Mouse (Mus musculus): ENCODE measurements around the gene Prap1.
A peak's percentile ranks its signal among the peaks of the same experiment; 100 is the strongest.
"Not testable (repeated sequence)": the region's sequence is repeated elsewhere in the genome, so short reads cannot be mapped to it uniquely, and the experiment has no call there.

Gene Prap1

GRCm38 (mm10) chr7:140090601-140091000 lies 2.6 kb upstream of the Prap1 start:
- no peak for DNase-seq

DNA sequence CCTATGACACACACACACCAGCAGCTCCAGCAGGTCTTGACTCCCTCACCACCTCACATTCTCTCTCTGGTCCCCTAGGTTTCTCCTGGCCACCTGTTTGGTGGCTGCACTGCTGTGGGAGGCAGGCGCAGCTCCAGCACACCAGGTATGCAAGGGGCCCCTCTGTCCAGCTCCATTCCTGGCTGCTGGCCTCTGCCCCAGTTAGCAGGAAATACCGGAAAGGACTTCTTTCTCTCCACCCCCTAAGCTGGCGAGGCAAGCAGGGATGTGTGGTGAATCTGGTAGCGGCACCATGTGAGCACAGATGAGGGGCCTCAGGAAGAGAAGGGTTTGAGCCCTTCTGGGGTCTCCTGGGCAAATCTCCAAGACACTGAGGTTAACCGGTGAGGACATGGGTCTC lies 1.8 kb downstream of the Prap1 start:
- no peak for DNase-seq

DNA sequence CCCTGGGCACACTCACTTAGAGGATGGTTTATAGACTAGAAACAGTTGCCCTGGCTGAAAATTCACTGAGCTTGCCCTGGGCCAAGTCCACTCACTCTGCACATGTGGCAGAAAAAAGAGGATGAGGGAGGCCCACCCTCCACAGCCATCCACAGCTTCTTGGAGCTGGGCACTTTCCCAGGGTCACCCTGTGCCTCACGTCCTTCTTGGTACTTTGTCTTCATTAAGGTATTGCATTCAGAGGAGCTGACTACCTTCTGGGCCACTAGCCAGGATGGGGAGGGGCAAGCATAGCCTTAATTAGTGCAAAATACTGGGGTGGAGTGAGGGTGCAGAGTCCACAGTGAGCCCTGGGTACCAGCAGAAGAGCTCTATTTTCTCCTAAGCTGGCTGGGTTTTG lies 2.4 kb downstream of the Prap1 start:
- no peak for DNase-seq

- DNase-seq, result no peak
Measured at GRCm38 (mm10) chr7:140096055-140096454, 2.9 kb downstream of the Prap1 start.

- no peak for DNase-seq
Measured at GRCm38 (mm10) chr7:140098466-140098865, 5.3 kb downstream of the Prap1 start.

- no peak for DNase-seq
Measured at GRCm38 (mm10) chr7:140101498-140101897, 8.3 kb downstream of the Prap1 start.

GRCm38 (mm10) chr7:140101993-140102860 lies 9.0 kb downstream of the Prap1 start, which contains the start of gene Fuom:
TSS of gene Fuom (minus strand) at chr7:140102441.
- peak; percentile 92 for DNase-seq

DNA sequence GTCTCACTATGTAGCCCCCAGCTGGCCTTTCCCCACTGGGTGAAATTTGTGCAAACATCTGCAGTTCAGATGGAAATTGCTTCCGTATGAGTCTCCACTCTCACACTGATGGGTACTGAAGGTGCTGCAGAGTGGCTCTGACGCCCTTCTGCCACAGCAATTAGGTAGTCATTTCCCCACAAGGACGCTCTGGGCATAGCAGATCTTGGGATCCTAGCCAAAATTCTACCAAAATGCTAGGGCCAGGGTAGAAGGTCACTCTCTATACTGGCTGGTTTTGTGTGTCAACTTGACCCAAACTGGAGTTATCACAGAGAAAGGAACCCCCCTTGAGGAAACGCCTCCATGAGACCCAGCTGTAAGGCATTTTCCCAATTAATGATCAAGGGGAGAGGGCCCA lies 10.8 kb downstream of the Prap1 start:
- no peak for DNase-seq

- no peak for DNase-seq
Measured at GRCm38 (mm10) chr7:140111943-140112342, 18.7 kb downstream of the Prap1 start.

GRCm38 (mm10) chr7:140115583-140116328 lies 22.6 kb downstream of the Prap1 start, which contains the start of gene Paox:
TSS of gene Paox (plus strand) at chr7:140115799.
- peak; percentile 76 for DNase-seq

DNA sequence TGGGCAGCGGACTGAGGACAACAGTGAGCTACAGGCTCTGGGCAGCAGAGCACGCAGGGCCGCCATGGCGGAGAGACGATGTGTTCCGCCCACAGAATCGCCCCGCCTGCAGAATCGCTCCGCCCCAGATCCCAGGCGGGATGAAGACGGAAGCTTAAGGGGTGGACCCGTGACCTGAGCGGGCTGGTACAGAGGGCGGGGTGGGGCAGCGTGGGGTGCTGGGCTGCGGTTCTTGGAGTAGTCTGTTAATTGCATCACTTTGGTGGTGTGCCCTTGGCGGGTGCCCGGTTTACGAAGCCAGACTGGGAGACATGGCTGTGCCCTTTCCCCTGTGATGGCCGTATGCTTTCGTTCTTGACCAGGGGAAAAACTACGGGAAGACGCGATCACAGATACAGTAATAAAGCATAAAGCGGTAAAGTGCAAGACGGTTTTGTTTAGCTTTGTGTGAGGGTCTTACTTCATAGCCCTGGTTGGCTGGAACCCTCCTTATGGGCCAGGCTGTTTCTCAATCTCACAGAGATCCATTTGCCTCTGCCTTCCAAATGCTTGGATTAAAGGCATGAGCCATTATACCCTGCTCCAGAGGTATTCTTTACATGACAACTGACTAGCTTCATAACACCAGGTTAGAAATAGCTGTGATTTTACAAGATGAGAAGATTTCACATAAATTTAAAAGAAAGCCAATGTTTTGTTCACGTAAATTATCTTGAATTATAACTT lies 23.3 kb downstream of the Prap1 start, which contains the start of gene Echs1:
TSS of gene Echs1 (minus strand) at position 148 of the 726 bp plus-strand sequence.
- DNase-seq, result peak; percentile 93

DNA sequence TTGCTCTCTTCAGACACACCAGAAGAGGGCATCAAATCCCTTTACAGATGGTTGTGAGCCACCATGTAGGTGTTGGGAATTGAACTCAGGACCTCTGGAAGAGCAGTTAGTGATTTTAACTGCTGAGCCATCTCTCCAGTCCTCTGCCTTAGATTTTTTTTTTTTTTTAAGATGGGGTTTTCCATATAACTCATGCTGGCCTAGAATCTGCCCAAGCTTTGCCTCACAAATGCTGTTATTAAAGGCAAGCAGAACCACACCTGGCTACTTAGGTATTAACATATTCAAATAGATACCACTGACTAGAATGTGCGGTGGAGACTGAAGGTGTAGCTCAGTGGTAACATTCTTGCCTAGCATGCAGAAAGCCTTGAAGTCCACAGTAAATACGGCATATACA lies 27.3 kb downstream of the Prap1 start:
- no peak for DNase-seq

- DNase-seq, result no peak
Measured at GRCm38 (mm10) chr7:140121338-140121910, 28.2 kb downstream of the Prap1 start.

DNA sequence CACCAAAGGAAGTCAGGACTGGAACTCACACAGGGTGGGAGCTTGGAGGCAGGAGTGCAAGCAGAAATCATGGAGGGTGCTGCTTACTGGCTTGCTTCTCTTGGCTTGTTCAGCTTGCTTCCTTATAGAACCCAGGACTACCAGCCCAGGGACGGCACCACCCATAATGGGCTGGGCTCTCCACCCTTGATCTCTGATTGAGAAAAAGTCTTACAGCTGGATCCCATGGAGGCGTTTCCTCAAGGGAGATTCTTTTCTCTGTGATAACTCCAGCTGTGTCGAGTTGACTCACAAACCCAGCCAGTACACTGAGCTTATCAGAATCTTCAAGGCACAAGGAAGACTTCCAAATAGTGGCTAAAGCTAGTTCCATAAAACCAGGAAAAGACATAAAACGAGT lies 29.6 kb downstream of the Prap1 start:
- no peak for DNase-seq

DNA sequence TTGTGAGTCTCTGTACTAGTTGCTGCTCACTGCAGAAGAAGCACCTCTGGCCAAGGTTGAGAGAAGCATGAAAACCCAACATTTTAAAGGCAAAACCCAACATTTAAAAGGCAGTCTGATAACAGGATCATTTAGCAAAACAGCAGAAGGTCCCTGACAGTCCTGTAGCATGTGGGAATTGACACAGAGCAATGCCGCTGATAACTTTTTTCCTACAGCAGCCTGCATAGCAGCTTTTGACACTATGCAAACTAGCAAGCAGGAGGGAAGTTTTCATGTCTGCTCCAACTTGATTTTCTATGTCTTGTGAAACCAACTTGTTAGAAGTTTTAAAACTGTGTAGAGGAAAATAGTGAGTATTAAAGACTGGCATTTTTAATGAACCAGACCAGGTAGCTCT lies 31.2 kb downstream of the Prap1 start:
- DNase-seq, result no peak

DNA sequence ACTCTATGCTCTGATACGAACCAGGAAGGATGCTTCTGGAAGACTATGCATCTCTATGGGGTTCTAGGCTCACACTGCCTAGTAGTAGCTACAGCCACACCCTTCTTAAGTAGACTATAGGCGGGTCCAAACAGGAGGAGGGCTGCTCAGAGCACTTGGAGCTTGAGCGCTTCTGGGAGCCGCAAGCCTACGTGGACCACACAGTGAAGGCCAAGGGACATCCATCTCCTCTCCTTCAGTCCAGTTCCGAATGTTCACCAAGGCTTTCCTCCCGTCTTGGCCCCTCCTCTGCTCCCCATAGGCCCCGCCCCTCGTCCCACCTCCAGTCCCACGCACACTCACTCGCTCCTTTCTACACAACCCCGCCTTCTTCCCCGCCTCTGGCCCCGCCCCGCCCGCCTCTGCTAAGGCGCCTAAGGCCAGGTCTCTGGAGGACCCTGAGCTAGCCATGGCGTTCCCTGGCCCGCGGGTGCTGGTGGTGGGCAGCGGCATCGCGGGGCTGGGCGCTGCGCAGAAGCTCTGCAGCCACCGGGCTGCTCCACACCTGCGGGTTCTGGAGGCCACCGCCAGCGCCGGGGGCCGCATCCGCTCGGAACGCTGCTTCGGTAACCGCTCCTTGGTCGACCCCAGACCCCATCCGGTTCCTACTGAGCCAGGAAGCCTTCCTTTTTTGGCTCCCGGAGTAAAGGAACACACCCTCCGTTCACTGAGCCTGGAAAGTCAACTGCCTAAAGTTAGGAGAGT lies 32.3 kb downstream of the Prap1 start:
- DNase-seq, result peak; percentile 92

DNA sequence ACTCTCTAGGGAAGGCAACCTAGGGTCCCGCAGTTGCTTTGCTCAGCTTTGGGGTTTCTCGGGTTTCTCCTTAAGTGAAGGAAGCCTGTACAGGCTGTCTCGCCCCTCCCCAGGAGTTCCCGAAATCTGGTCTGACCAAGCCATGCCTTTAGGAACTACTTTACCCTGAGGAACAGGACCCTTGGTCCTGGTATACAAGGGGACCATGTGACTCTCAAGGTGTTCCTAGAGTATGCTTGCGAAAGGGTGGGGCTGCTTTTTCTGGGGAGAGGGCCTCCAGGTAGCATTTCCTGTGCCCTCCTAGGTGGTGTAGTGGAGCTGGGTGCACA lies 32.8 kb downstream of the Prap1 start:
- DNase-seq, result no peak

- no peak for DNase-seq
Measured at GRCm38 (mm10) chr7:140126934-140127333, 33.7 kb downstream of the Prap1 start.

GRCm38 (mm10) chr7:140127911-140128310 lies 34.7 kb downstream of the Prap1 start:
- DNase-seq, result no peak

GRCm38 (mm10) chr7:140132184-140132583 lies 39.0 kb downstream of the Prap1 start:
- DNase-seq, result not testable (repeated sequence)

- not testable (repeated sequence) for DNase-seq
Measured at GRCm38 (mm10) chr7:140134033-140134432, 40.8 kb downstream of the Prap1 start.

GRCm38 (mm10) chr7:140135106-140135770 lies 42.0 kb downstream of the Prap1 start:
- DNase-seq, result no peak
